Mouse (Mus musculus) heart, embryonic 11.5 days (tissue): ENCODE measurements around the gene Clec4b1. TPM values are rescaled to one million over a fixed set of nuclear protein-coding genes. Genes with fewer than 3 reads are reported as not detected.
"Not testable (repeated sequence)": the region's sequence is repeated elsewhere in the genome, so short reads cannot be mapped to it uniquely, and the experiment has no call there.

Source experiments
- ATAC-seq: fragments of 200-750 bp; cut with Nextera tagmentation; replicated peaks from 2 replicates; pipeline ENCODE4 v1.8.0; 2017; ENCODE audit warnings: moderate library complexity; ENCODE audit not compliant: insufficient number of reproducible peaks, low FRiP score, low TSS enrichment
- H3K27ac ChIP-seq: fragments of 300-500 bp; sonication (generic); 2 replicates; pipeline ENCODE4 v1.5.1; 2014; ENCODE audit warnings: mild to moderate bottlenecking, low read depth, low read length
- H3K27me3 ChIP-seq: fragments of 300-500 bp; sonication (generic); 2 replicates; pipeline ENCODE4 v1.6.1; 2014; ENCODE audit warnings: mild to moderate bottlenecking, low read length, mixed read lengths; ENCODE audit not compliant: control insufficient read depth, insufficient read depth
- H3K36me3 ChIP-seq: fragments of 300-500 bp; sonication (generic); 2 replicates; pipeline ENCODE4 v1.6.1; 2014; ENCODE audit warnings: mild to moderate bottlenecking, low read length, moderate library complexity, mixed read lengths; ENCODE audit not compliant: control insufficient read depth, insufficient read depth
- H3K4me1 ChIP-seq: fragments of 300-500 bp; sonication (generic); 2 replicates; pipeline ENCODE4 v1.6.1; 2014; ENCODE audit warnings: low read length; ENCODE audit not compliant: control insufficient read depth, insufficient read depth
- H3K4me2 ChIP-seq: fragments of 300-500 bp; sonication (generic); 2 replicates; pipeline ENCODE4 v1.6.1; 2014; ENCODE audit warnings: mild to moderate bottlenecking, moderate library complexity
- H3K4me3 ChIP-seq: fragments of 300-500 bp; sonication (generic); 2 replicates; pipeline ENCODE4 v1.5.1; 2014; ENCODE audit warnings: low read depth, low read length
- H3K9ac ChIP-seq: fragments of 300-500 bp; sonication (generic); 2 replicates; pipeline ENCODE4 v1.6.1; 2014; ENCODE audit warnings: mild to moderate bottlenecking, low read depth, low read length, moderate library complexity
- H3K9me3 ChIP-seq: fragments of 300-500 bp; sonication (generic); replicated peaks from 2 replicates; pipeline ENCODE4 v1.6.1; 2016; ENCODE audit warnings: low read length; ENCODE audit not compliant: control insufficient read depth
- WGBS: fragments of 180-500 bp; shearing (Covaris S2); extraction: QIAGEN DNeasy Blood & Tissue Kit; methylation state at CpG from one replicate; pipeline ENCODE4 v1.1.7; 2014; ENCODE audit not compliant: insufficient replicate concordance; 5-methylcytosine and 5-hydroxymethylcytosine counted together
- polyA plus RNA-seq: library from polyadenylated mRNA; unstranded; fragments of >200 nt; fragmentation: Nextera tagmentation; extraction: Ambion mirVana; gene quantifications from 2 replicates; pipeline ENCODE4 v1.2.1, GENCODE M21; 2014

Clec4b1 gene
- not detected in 2 replicates for polyA plus RNA-seq

GRCm38 (mm10) chr6:123049742-123050372, at the start of gene Clec4b1:
Clec4b1 (plus strand) TSS chr6:123049962.
- H3K27ac ChIP-seq = no peak within 1 kb of the TSS
- H3K4me1 ChIP-seq = no peaks in the 10 kb centered on the region
- ATAC-seq = no peak
- no peak within 1 kb of the TSS for H3K4me2 ChIP-seq
- 0 out of 2 replicates have a peak, but pooled peaks cover 7% of the 10 kb centered on the region for H3K9me3 ChIP-seq
- H3K4me3 ChIP-seq = no peak within 1 kb of the TSS
- H3K27me3 ChIP-seq = no peaks in the 10 kb centered on the region
- H3K36me3 ChIP-seq = no peaks in the 10 kb centered on the region
- H3K9ac ChIP-seq = no peak within 1 kb of the TSS
- WGBS = 70% methylated on average over 2 of the region's 2 CpGs

DNA sequence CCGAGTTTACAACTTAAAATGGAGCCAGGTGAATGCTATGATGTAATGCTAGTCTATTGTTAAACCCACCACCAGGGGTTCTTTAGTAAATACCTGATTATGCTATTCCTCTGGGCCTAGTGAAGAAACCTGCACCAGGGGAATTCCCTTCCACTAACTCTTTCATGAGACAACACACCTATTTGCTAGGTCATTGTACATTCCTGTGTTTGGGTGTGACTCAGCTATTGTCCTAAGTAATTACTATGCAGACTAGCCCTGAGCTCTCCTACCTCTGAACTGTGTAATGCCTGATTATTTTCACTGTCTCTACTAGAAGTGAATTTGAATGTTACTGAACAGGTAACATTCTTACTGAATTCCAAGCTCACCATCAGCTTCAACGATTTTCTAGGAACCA, 45.1 kb upstream of the Clec4b1 start:
- not testable (repeated sequence) for H3K36me3 ChIP-seq, H3K9me3 ChIP-seq, H3K4me2 ChIP-seq, H3K4me1 ChIP-seq, ATAC-seq, H3K9ac ChIP-seq, H3K27ac ChIP-seq, H3K27me3 ChIP-seq, H3K4me3 ChIP-seq
- 67% methylated on average over 2 of the region's 2 CpGs for WGBS

DNA sequence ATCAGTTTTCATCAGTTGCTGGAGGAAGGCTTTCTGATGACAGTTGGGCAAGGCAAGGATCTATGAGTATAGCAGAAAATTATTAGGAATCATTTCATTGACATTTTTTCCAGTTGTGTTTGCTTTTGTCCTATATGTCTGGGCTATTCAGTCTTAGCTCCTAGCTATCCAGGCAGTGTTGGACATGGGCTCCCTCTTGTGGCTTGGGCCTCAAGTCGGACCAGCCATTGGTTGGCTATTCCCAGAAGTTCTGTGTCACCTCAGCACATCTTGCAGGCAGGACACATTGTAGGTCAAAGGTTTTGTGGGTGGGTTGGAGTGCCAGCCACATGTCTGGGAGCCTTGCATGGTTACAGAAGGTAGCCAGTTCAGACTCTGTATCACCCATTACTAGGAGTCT, 44.2 kb upstream of the Clec4b1 start:
- Histone ChIP-seq H3K9ac (no peak overlapping the region), H3K36me3 (no peaks in the 10 kb centered on the region), H3K27me3 (no peaks in the 10 kb centered on the region), H3K4me3 (no peak overlapping the region), H3K4me1 (no peaks in the 10 kb centered on the region), H3K9me3 (no peaks in the 10 kb centered on the region), H3K4me2 (no peak overlapping the region), H3K27ac (no peak overlapping the region)
- ATAC-seq = no peak
- WGBS = 46% methylated on average over 1 of the region's 1 CpGs

GRCm38 (mm10) chr6:123095125-123095843, 45.5 kb downstream of the Clec4b1 start:
- H3K4me3 ChIP-seq = no peak overlapping the region
- H3K4me1 ChIP-seq = no peaks in the 10 kb centered on the region
- peaks cover 2% of the 10 kb centered on the region; the same call in 1 of the 2 replicates for H3K9me3 ChIP-seq
- H3K4me2 ChIP-seq = no peak overlapping the region
- H3K27me3 ChIP-seq = no peaks in the 10 kb centered on the region
- no peaks in the 10 kb centered on the region for H3K36me3 ChIP-seq
- WGBS = 86% methylated on average over 4 of the region's 4 CpGs
- ATAC-seq = no peak
- no peak overlapping the region for H3K27ac ChIP-seq
- H3K9ac ChIP-seq = no peak overlapping the region

DNA sequence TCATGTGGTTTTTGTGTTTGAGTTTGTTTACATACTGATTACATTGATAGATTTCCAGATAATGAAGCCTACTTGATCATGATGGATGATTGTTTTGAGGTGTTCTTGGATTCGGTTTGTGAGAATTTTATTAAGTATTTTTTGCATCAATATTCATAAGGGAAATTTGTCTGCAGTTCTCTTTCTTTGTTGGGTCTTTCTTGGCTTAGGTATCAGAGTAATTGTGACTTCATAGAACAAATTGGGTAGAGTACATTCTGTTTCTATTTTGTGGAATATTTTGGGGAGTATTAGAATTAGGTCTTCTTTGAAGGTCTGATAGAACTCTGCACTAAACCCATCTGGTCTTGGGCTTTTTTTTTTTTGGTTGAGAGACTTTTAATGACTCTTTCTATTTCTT, 56.4 kb downstream of the Clec4b1 start, which contains the start of gene Clec4a2:
Gene Clec4a2, plus strand, starts transcription at position 301 of the 400 bp plus-strand sequence.
- not testable (repeated sequence) for H3K4me1 ChIP-seq, H3K4me2 ChIP-seq, H3K36me3 ChIP-seq, H3K9me3 ChIP-seq, H3K27me3 ChIP-seq, H3K9ac ChIP-seq, H3K27ac ChIP-seq, H3K4me3 ChIP-seq, ATAC-seq
- WGBS = 46% methylated on average over 1 of the region's 1 CpGs

Other genes with a start within 250 kb of the Clec4b1 start
- 27.5 and 33.2 TPM in 2 replicates for gene Slc2a3, start 248.3 kb upstream of the Clec4b1 start, polyA plus RNA-seq
- gene Foxj2, start 230.0 kb upstream of the Clec4b1 start, polyA plus RNA-seq = 4.9 and 5.9 TPM in 2 replicates
- gene C3ar1, start 193.8 kb upstream of the Clec4b1 start, polyA plus RNA-seq = 1.4 and 1.5 TPM in 2 replicates
- 64.4 and 67.8 TPM in 2 replicates for gene Necap1, start 175.5 kb upstream of the Clec4b1 start, polyA plus RNA-seq
- 0.14 and 0.43 TPM in 2 replicates for gene Clec4a1, start 128.1 kb upstream of the Clec4b1 start, polyA plus RNA-seq
- 0.17 TPM in 1 of 2 replicates, not detected in the other for gene Clec4a3, start 97.4 kb upstream of the Clec4b1 start, polyA plus RNA-seq
- not detected in 2 replicates for gene Clec4a4, start 59.6 kb upstream of the Clec4b1 start, polyA plus RNA-seq
- 0.54 and 0.64 TPM in 2 replicates for gene Clec4a2, start 56.5 kb downstream of the Clec4b1 start, polyA plus RNA-seq
- not detected in 2 replicates for gene Clec4b2, start 122.9 kb downstream of the Clec4b1 start, polyA plus RNA-seq
- 0.34 TPM in 1 of 2 replicates, not detected in the other for gene Clec4n, start 179.9 kb downstream of the Clec4b1 start, polyA plus RNA-seq
- 0.11 TPM in 1 of 2 replicates, not detected in the other for gene Clec4d, start 212.1 kb downstream of the Clec4b1 start, polyA plus RNA-seq
- 0.10 TPM in 1 of 2 replicates, not detected in the other for gene Clec4e, start 239.9 kb downstream of the Clec4b1 start, polyA plus RNA-seq